Mouse (Mus musculus): ENCODE data around the gene Zfp605.
"Not testable (repeated sequence)": the region's sequence is repeated elsewhere in the genome, so short reads cannot be mapped to it uniquely, and the experiment has no call there.

The Zfp605 gene

GRCm38 (mm10) chr5:110109991-110110441 is at the start of gene Zfp605:
Zfp605 (plus strand) TSS chr5:110110092.
- DNase-seq: peak; percentile 93 to 94

GRCm38 (mm10) chr5:110072413-110072812 is 37.5 kb upstream of the Zfp605 start, which contains the start of gene Gm17655:
Gm17655 (minus strand) TSS chr5:110072513.
- DNase-seq: not testable (repeated sequence)

- no peak for DNase-seq
Observed at GRCm38 (mm10) chr5:110082961-110083360, 26.9 kb upstream of the Zfp605 start.

GRCm38 (mm10) chr5:110086161-110086866 is 23.6 kb upstream of the Zfp605 start:
- DNase-seq: no peak

GRCm38 (mm10) chr5:110091546-110091945 is 18.3 kb upstream of the Zfp605 start:
- DNase-seq: no peak

GRCm38 (mm10) chr5:110094030-110094846 is 15.7 kb upstream of the Zfp605 start, which contains the start of gene Gm35315:
Gm35315 (minus strand) TSS chr5:110094420.
- DNase-seq: peak; percentile 81 to 89

- no peak for DNase-seq
Observed at GRCm38 (mm10) chr5:110094847-110095213, 15.1 kb upstream of the Zfp605 start.

GRCm38 (mm10) chr5:110098991-110099477 is 10.9 kb upstream of the Zfp605 start:
- no peak for DNase-seq

- DNase-seq: peak; percentile 19 to 51
Observed at GRCm38 (mm10) chr5:110099656-110100580, 10.0 kb upstream of the Zfp605 start, which contains the start of gene Plcxd1. Plcxd1 (plus strand) TSS chr5:110099969.

- DNase-seq: peak; percentile 47 to 62
Observed at GRCm38 (mm10) chr5:110100921-110101631, 8.8 kb upstream of the Zfp605 start.

- DNase-seq: peak; percentile 67 to 75
Observed at GRCm38 (mm10) chr5:110101716-110102347, 8.1 kb upstream of the Zfp605 start.

- DNase-seq: no peak
Observed at GRCm38 (mm10) chr5:110102429-110102828, 7.5 kb upstream of the Zfp605 start.

GRCm38 (mm10) chr5:110102853-110103625 is 6.9 kb upstream of the Zfp605 start:
- DNase-seq: no peak

- DNase-seq: no peak
Observed at GRCm38 (mm10) chr5:110103901-110104615, 5.8 kb upstream of the Zfp605 start.

- no peak for DNase-seq
Observed at GRCm38 (mm10) chr5:110104616-110105380, 5.1 kb upstream of the Zfp605 start.

- no peak for DNase-seq
Observed at GRCm38 (mm10) chr5:110106140-110106871, 3.6 kb upstream of the Zfp605 start.

- DNase-seq: no peak
Observed at GRCm38 (mm10) chr5:110106901-110107564, 2.9 kb upstream of the Zfp605 start.
